Mouse (Mus musculus) midbrain, embryonic 12.5 days (tissue): ENCODE data around the gene Pex11g. TPM values are rescaled to one million over a fixed set of nuclear protein-coding genes. Genes with fewer than 3 reads are reported as not detected.

ENCODE experiments used
- ATAC-seq: fragments of 200-750 bp; cut with Nextera tagmentation; 2 replicates; pipeline ENCODE4 v1.8.0; 2017; ENCODE audit warnings: low read depth, moderate TSS enrichment, moderate library complexity; ENCODE audit not compliant: low FRiP score
- H3K27ac ChIP-seq: fragments of 300-500 bp; sonication (generic); replicated peaks from 2 replicates; pipeline ENCODE4 v1.5.1; 2016; ENCODE audit warnings: mild to moderate bottlenecking
- H3K27me3 ChIP-seq: fragments of 300-500 bp; sonication (generic); 2 replicates; pipeline ENCODE4 v1.6.1; 2016; ENCODE audit warnings: mild to moderate bottlenecking
- H3K36me3 ChIP-seq: fragments of 300-500 bp; sonication (generic); 2 replicates; pipeline ENCODE4 v1.6.1; 2016
- H3K4me1 ChIP-seq: fragments of 300-500 bp; sonication (generic); 2 replicates; pipeline ENCODE4 v1.6.1; 2016
- H3K4me2 ChIP-seq: fragments of 300-500 bp; sonication (generic); replicated peaks from 2 replicates; pipeline ENCODE4 v1.6.1; 2016; ENCODE audit warnings: mild to moderate bottlenecking, moderate library complexity
- H3K4me3 ChIP-seq: fragments of 300-500 bp; sonication (generic); 2 replicates; pipeline ENCODE4 v1.5.1; 2016; ENCODE audit warnings: mild to moderate bottlenecking
- H3K9ac ChIP-seq: fragments of 300-500 bp; sonication (generic); replicated peaks from 2 replicates; pipeline ENCODE4 v1.6.1; 2016; ENCODE audit warnings: mild to moderate bottlenecking, moderate library complexity
- H3K9me3 ChIP-seq: fragments of 300-500 bp; sonication (generic); 2 replicates; pipeline ENCODE4 v1.6.1; 2016; ENCODE audit warnings: mild to moderate bottlenecking
- WGBS: fragments of 180-500 bp; shearing (Covaris S2); methylation state at CpG from one replicate; pipeline ENCODE4 v1.1.7; 2016; 5-methylcytosine and 5-hydroxymethylcytosine counted together
- polyA plus RNA-seq: library from polyadenylated mRNA; unstranded; fragments of >200 nt; fragmentation: Nextera tagmentation; extraction: Ambion mirVana; gene quantifications from 2 replicates; pipeline ENCODE4 v1.2.1, GENCODE M21; 2016

Pex11g gene
- polyA plus RNA-seq, 1 experiment from 2014 or later, result 3.3 TPM

- H3K4me2 ChIP-seq, result no peak overlapping the region
- no peak overlapping the region for H3K9ac ChIP-seq
- WGBS, result 84% methylated on average over 2 of the region's 2 CpGs
- no peak overlapping the region for H3K4me3 ChIP-seq
- H3K4me1 ChIP-seq, result peaks cover 21% of the 10 kb centered on the region
- no peaks in the 10 kb centered on the region for H3K9me3 ChIP-seq
- H3K27ac ChIP-seq, result no peak overlapping the region
- H3K36me3 ChIP-seq, result no peaks in the 10 kb centered on the region
- no peaks in the 10 kb centered on the region for H3K27me3 ChIP-seq
- no peak for ATAC-seq
These were observed 56.4 kb downstream of the Pex11g start for GRCm38 (mm10) chr8:3411085-3411484.

DNA sequence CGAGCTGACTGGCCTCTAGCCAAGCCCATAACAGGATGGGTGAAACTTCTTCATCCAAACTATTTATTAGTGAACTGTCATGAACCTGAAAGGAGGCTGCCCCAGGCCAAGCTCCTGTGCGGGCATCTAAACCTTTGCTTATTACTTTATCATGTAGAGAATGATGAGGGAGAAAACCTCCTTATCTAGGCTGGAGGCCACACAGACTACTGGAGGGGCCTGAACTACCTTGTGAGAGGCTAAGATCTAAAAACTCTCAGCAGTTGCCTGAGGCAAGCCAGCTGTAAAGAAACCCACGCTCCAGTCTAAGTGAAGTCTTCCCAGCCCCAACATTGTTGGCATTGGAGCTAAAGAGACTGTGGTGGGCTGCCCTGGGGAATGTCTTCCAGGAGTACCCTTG, 60.1 kb downstream of the Pex11g start:
- Histone ChIP-seq H3K4me3 (no peak overlapping the region), H3K9me3 (no peaks in the 10 kb centered on the region), H3K27ac (no peak overlapping the region), H3K9ac (no peak overlapping the region), H3K4me2 (no peak overlapping the region), H3K27me3 (no peaks in the 10 kb centered on the region), H3K36me3 (no peaks in the 10 kb centered on the region), H3K4me1 (no peaks in the 10 kb centered on the region)
- 96% methylated on average over 3 of the region's 3 CpGs for WGBS
- no peak for ATAC-seq

Other genes with a start within 250 kb of the Pex11g start
- gene Insr, start 188.1 kb downstream of the Pex11g start, polyA plus RNA-seq, result 46.5 and 46.7 TPM in 2 replicates
- gene A430078G23Rik, start 114.3 kb downstream of the Pex11g start, polyA plus RNA-seq, result not detected in 2 replicates
- gene Arhgef18, start 74.7 kb downstream of the Pex11g start, polyA plus RNA-seq, result 14.0 and 15.3 TPM in 2 replicates
- 0.19 and 0.25 TPM in 2 replicates for gene Tex45, start 3.2 kb upstream of the Pex11g start, polyA plus RNA-seq
- gene Zfp358, start 25.5 kb upstream of the Pex11g start, polyA plus RNA-seq, result 82.8 and 89.5 TPM in 2 replicates
- gene Mcoln1, start 32.8 kb upstream of the Pex11g start, polyA plus RNA-seq, result 74.9 and 79.3 TPM in 2 replicates
- 30.5 and 35.0 TPM in 2 replicates for gene Pnpla6, start 47.7 kb upstream of the Pex11g start, polyA plus RNA-seq
- 2.8 and 3.2 TPM in 2 replicates for gene C330021F23Rik, start 100.3 kb upstream of the Pex11g start, polyA plus RNA-seq
- 22.9 and 26.5 TPM in 2 replicates for gene Camsap3, start 119.6 kb upstream of the Pex11g start, polyA plus RNA-seq
- 62.8 and 65.2 TPM in 2 replicates for gene Xab2, start 153.6 kb upstream of the Pex11g start, polyA plus RNA-seq
- gene Pet100, start 153.9 kb upstream of the Pex11g start, polyA plus RNA-seq, result 109 and 124 TPM in 2 replicates
- gene Pcp2, start 157.9 kb upstream of the Pex11g start, polyA plus RNA-seq, result 0.14 TPM in 1 of 2 replicates, not detected in the other
- 19.5 and 19.8 TPM in 2 replicates for gene Stxbp2, start 163.3 kb upstream of the Pex11g start, polyA plus RNA-seq
- 0.54 TPM in 1 of 2 replicates, not detected in the other for gene Retn, start 188.1 kb upstream of the Pex11g start, polyA plus RNA-seq
- not detected in 2 replicates for gene Mcemp1, start 198.1 kb upstream of the Pex11g start, polyA plus RNA-seq
- gene Fcor, start 204.7 kb upstream of the Pex11g start, polyA plus RNA-seq, result 7.0 and 7.9 TPM in 2 replicates
- 46.6 and 49.0 TPM in 2 replicates for gene Trappc5, start 208.6 kb upstream of the Pex11g start, polyA plus RNA-seq
- 0.40 and 0.42 TPM in 2 replicates for gene Fcer2a, start 226.5 kb upstream of the Pex11g start, polyA plus RNA-seq